Mouse (Mus musculus) intestine, embryonic 15.5 days (tissue): ENCODE results near the gene Gm8159. TPM values are rescaled to one million over a fixed set of nuclear protein-coding genes. Genes with fewer than 3 reads are reported as not detected.
"Not testable (repeated sequence)": the region's sequence is repeated elsewhere in the genome, so short reads cannot be mapped to it uniquely, and the experiment has no call there.

Experiments used
- ATAC-seq: fragments of 200-750 bp; cut with Nextera tagmentation; 2 replicates; pipeline ENCODE4 v1.8.0; 2017; ENCODE audit warnings: moderate TSS enrichment, moderate library complexity
- H3K27ac ChIP-seq: fragments of 300-500 bp; sonication (generic); 2 replicates; pipeline ENCODE4 v1.5.1; 2015; ENCODE audit warnings: mild to moderate bottlenecking, inconsistent platforms
- H3K27me3 ChIP-seq: fragments of 300-500 bp; sonication (generic); replicated peaks from 2 replicates; pipeline ENCODE4 v1.6.1; 2015; ENCODE audit warnings: inconsistent platforms
- H3K36me3 ChIP-seq: fragments of 300-500 bp; sonication (generic); 2 replicates; pipeline ENCODE4 v1.6.1; 2015; ENCODE audit warnings: inconsistent platforms
- H3K4me1 ChIP-seq: fragments of 300-500 bp; sonication (generic); replicated peaks from 2 replicates; pipeline ENCODE4 v1.6.1; 2015; ENCODE audit warnings: inconsistent platforms
- H3K4me2 ChIP-seq: fragments of 300-500 bp; sonication (generic); replicated peaks from 2 replicates; pipeline ENCODE4 v1.6.1; 2015; ENCODE audit warnings: mild to moderate bottlenecking, inconsistent platforms
- H3K4me3 ChIP-seq: fragments of 300-500 bp; sonication (generic); replicated peaks from 2 replicates; pipeline ENCODE4 v1.5.1; 2015; ENCODE audit warnings: inconsistent platforms
- H3K9ac ChIP-seq: fragments of 300-500 bp; sonication (generic); 2 replicates; pipeline ENCODE4 v1.6.1; 2015; ENCODE audit warnings: inconsistent platforms
- H3K9me3 ChIP-seq: fragments of 300-500 bp; sonication (generic); 2 replicates; pipeline ENCODE4 v1.6.1; 2016; ENCODE audit warnings: inconsistent platforms
- WGBS: fragments of 180-500 bp; shearing (Covaris S2); methylation state at CpG from one replicate; pipeline ENCODE4 v1.1.7; 2015; 5-methylcytosine and 5-hydroxymethylcytosine counted together
- polyA plus RNA-seq: library from polyadenylated mRNA; unstranded; fragments of >200 nt; fragmentation: Nextera tagmentation; extraction: Ambion mirVana; gene quantifications from 2 replicates; pipeline ENCODE4 v1.2.1, GENCODE M21; 2015

The Gm8159 gene
- polyA plus RNA-seq: not detected in 2 replicates

- WGBS: no CpG with 5 or more reads among the region's 2 CpGs
- not testable (repeated sequence) for H3K4me2 ChIP-seq, H3K36me3 ChIP-seq, H3K27me3 ChIP-seq, H3K4me1 ChIP-seq, H3K4me3 ChIP-seq, H3K9me3 ChIP-seq, H3K27ac ChIP-seq, H3K9ac ChIP-seq, ATAC-seq
Observed at GRCm38 (mm10) chr14:4632052-4632451, at the start of gene Gm8159. Gene Gm8159, plus strand, starts transcription at chr14:4632352.

- H3K27ac ChIP-seq, H3K36me3 ChIP-seq, H3K9me3 ChIP-seq, ATAC-seq, H3K4me1 ChIP-seq, H3K27me3 ChIP-seq, H3K9ac ChIP-seq: not testable (repeated sequence)
- Histone ChIP-seq H3K4me2 (peak overlapping the region; percentile 61), H3K4me3 (peak overlapping the region; percentile 17; the same call in 1 of the 2 replicates)
- WGBS: 1% methylated on average over 18 of the region's 18 CpGs
Observed at GRCm38 (mm10) chr14:4649309-4649708, 17.2 kb downstream of the Gm8159 start.

- H3K27me3 ChIP-seq, H3K4me3 ChIP-seq, H3K36me3 ChIP-seq, H3K4me2 ChIP-seq, H3K9me3 ChIP-seq, H3K9ac ChIP-seq, ATAC-seq, H3K27ac ChIP-seq, H3K4me1 ChIP-seq: not testable (repeated sequence)
- WGBS: under 1% methylated on average over 5 of the region's 9 CpGs
Observed at GRCm38 (mm10) chr14:4650324-4650723, 18.2 kb downstream of the Gm8159 start.

GRCm38 (mm10) chr14:4663892-4664291 is 31.7 kb downstream of the Gm8159 start, which contains the start of gene Gm3239:
Gene Gm3239, plus strand, starts transcription at chr14:4664192.
- not testable (repeated sequence) for H3K4me2 ChIP-seq, H3K27me3 ChIP-seq, H3K4me3 ChIP-seq, H3K9me3 ChIP-seq, H3K36me3 ChIP-seq, H3K4me1 ChIP-seq, ATAC-seq, H3K27ac ChIP-seq, H3K9ac ChIP-seq
- no CpG with 5 or more reads among the region's 2 CpGs for WGBS

Other genes starting within 250 kb of the Gm8159 start
- not detected in 2 replicates for gene Gm3159, start 234.8 kb upstream of the Gm8159 start, polyA plus RNA-seq
- 0.15 TPM in 1 of 2 replicates, not detected in the other for gene Gm3164, start 216.9 kb upstream of the Gm8159 start, polyA plus RNA-seq
- gene Gm3173, start 201.4 kb upstream of the Gm8159 start, polyA plus RNA-seq: not detected in 2 replicates
- gene Gm3182, start 150.6 kb upstream of the Gm8159 start, polyA plus RNA-seq: not detected in 2 replicates
- not detected in 2 replicates for gene Gm3047, start 76.9 kb upstream of the Gm8159 start, polyA plus RNA-seq
- gene Gm3239, start 31.8 kb downstream of the Gm8159 start, polyA plus RNA-seq: not detected in 2 replicates
- gene Gm7876, start 76.9 kb downstream of the Gm8159 start, polyA plus RNA-seq: not detected in 2 replicates
- 0.14 TPM in 1 of 2 replicates, not detected in the other for gene Gm3252, start 94.4 kb downstream of the Gm8159 start, polyA plus RNA-seq
- gene Gm9602, start 144.0 kb downstream of the Gm8159 start, polyA plus RNA-seq: not detected in 2 replicates
- not detected in 2 replicates for gene Gm3269, start 205.8 kb downstream of the Gm8159 start, polyA plus RNA-seq
- gene Gm3264, start 223.2 kb downstream of the Gm8159 start, polyA plus RNA-seq: 0.25 TPM in 1 of 2 replicates, not detected in the other